Mouse (Mus musculus): ENCODE measurements around the gene Tas2r138. TPM values are rescaled to one million over a fixed set of nuclear protein-coding genes. Genes with fewer than 3 reads are reported as not detected.

Tas2r138 gene
- polyA plus RNA-seq, 1 experiment from 2014 or later = not detected

DNA sequence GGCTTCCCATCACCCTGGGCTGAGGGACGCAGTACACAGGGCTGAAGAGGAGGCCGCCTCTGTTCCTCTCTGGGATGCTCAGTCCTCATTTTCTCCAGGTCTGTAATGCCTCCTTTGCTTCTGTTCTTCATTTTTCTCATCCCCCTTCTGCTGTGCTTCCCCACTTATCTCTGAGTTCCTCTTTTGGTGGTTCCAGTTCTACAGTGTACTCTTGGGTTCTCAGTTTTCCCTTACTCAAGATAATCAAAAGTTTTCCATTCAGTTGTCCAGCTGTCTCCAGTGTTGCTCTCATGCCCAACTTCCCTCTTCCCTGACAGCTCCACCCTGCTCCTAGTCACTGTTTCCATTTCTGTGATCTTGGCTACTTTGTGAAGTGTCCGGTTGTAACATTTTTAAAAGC lies 39.5 kb downstream of the Tas2r138 start:
- ATAC-seq (ENCODE audit: low FRiP score) (no peak), DNase-seq (ENCODE audit: low spot score) (no peak)
- no peak overlapping the region for H3K9ac ChIP-seq
- H3K36me3 ChIP-seq (replicated peaks; ENCODE audit: control insufficient read depth, insufficient read depth) = no peaks in the 10 kb centered on the region
- H3K27me3 ChIP-seq (ENCODE audit: control insufficient read depth, insufficient read depth, low read length) = no peaks in the 10 kb centered on the region
- no peaks in the 10 kb centered on the region for H3K9me3 ChIP-seq (ENCODE audit: control insufficient read depth, low read length)
- no peak overlapping the region for H3K27ac ChIP-seq
- no peak overlapping the region for H3K4me2 ChIP-seq (replicated peaks)
- 83% methylated on average over 3 of the region's 3 CpGs for WGBS
- no peak overlapping the region for H3K4me3 ChIP-seq (replicated peaks; ENCODE audit: low read length)
- no peaks in the 10 kb centered on the region for H3K4me1 ChIP-seq (replicated peaks; ENCODE audit: control insufficient read depth, insufficient read depth, low read length)

DNA sequence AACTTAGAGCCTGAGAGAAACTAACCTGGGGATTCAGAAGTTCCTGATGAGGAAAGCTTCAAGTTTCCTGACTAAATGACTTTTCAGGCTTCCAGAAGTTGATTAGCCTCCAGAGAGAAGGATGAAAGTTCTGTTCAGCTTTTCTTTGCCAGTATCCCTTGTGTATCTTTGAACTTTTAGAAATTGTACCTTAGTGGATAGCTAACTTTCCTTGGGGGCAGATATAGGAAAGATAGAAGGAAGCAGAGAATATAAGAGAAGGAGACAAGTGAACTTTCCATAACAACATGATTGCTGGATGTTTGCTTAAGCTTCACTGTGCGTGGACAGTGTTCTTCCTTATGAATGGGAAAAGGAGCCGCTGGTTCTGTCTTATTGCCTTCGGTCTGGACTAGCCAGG lies 43.9 kb downstream of the Tas2r138 start, which contains the start of gene Olfr460:
Olfr460 (plus strand) TSS at position 301 of the 400 bp plus-strand sequence.
- Histone ChIP-seq H3K36me3 (replicated peaks; ENCODE audit: control insufficient read depth, insufficient read depth) (no peaks in the 10 kb centered on the region), H3K4me3 (replicated peaks; ENCODE audit: low read length) (no peak within 1 kb of the TSS), H3K27ac (no peak within 1 kb of the TSS), H3K9me3 (ENCODE audit: control insufficient read depth, low read length) (no peaks in the 10 kb centered on the region), H3K4me2 (replicated peaks) (no peak within 1 kb of the TSS), H3K9ac (no peak within 1 kb of the TSS), H3K4me1 (replicated peaks; ENCODE audit: control insufficient read depth, insufficient read depth, low read length) (no peaks in the 10 kb centered on the region), H3K27me3 (ENCODE audit: control insufficient read depth, insufficient read depth, low read length) (no peaks in the 10 kb centered on the region)
- 92% methylated on average over 3 of the region's 3 CpGs for WGBS
- ATAC-seq (ENCODE audit: low FRiP score) (no peak), DNase-seq (ENCODE audit: low spot score) (no peak)

Other genes starting within 250 kb of the Tas2r138 start
- 19.9 and 23.2 TPM in 2 replicates for gene E330009J07Rik, start 177.2 kb downstream of the Tas2r138 start, polyA plus RNA-seq (2014; fragmentation: Nextera tagmentation; extraction: Ambion mirVana)
- 0.13 and 0.17 TPM in 2 replicates for gene Wee2, start 174.2 kb downstream of the Tas2r138 start, polyA plus RNA-seq (2014; fragmentation: Nextera tagmentation; extraction: Ambion mirVana)
- 78.7 and 85.7 TPM in 2 replicates for gene Ssbp1, start 142.0 kb downstream of the Tas2r138 start, polyA plus RNA-seq (2014; fragmentation: Nextera tagmentation; extraction: Ambion mirVana)
- gene Tas2r137, start 122.1 kb downstream of the Tas2r138 start, polyA plus RNA-seq (2014; fragmentation: Nextera tagmentation; extraction: Ambion mirVana) = 0.24 and 0.33 TPM in 2 replicates
- not detected in 2 replicates for gene Tas2r108, start 119.8 kb downstream of the Tas2r138 start, polyA plus RNA-seq (2014; fragmentation: Nextera tagmentation; extraction: Ambion mirVana)
- gene Prss37, start 93.8 kb downstream of the Tas2r138 start, polyA plus RNA-seq (2014; fragmentation: Nextera tagmentation; extraction: Ambion mirVana) = not detected in 2 replicates
- 0.08 and 0.13 TPM in 2 replicates for gene Olfr461, start 58.3 kb downstream of the Tas2r138 start, polyA plus RNA-seq (2014; fragmentation: Nextera tagmentation; extraction: Ambion mirVana)
- gene Olfr460, start 43.8 kb downstream of the Tas2r138 start, polyA plus RNA-seq (2014; fragmentation: Nextera tagmentation; extraction: Ambion mirVana) = not detected in 2 replicates
- 0.25 and 0.59 TPM in 2 replicates for gene Clec5a, start 27.5 kb downstream of the Tas2r138 start, polyA plus RNA-seq (2014; fragmentation: Nextera tagmentation; extraction: Ambion mirVana)
- 0.13 and 0.28 TPM in 2 replicates for gene Mgam, start 15.5 kb upstream of the Tas2r138 start, polyA plus RNA-seq (2014; fragmentation: Nextera tagmentation; extraction: Ambion mirVana)

All from hindbrain, embryonic 14.5 days (tissue).